Mouse (Mus musculus): ENCODE data around the gene Dusp7. TPM values are rescaled to one million over a fixed set of nuclear protein-coding genes. Genes with fewer than 3 reads are reported as not detected.

Gene Dusp7
- polyA plus RNA-seq, 1 experiment, result 21.8 TPM

DNA sequence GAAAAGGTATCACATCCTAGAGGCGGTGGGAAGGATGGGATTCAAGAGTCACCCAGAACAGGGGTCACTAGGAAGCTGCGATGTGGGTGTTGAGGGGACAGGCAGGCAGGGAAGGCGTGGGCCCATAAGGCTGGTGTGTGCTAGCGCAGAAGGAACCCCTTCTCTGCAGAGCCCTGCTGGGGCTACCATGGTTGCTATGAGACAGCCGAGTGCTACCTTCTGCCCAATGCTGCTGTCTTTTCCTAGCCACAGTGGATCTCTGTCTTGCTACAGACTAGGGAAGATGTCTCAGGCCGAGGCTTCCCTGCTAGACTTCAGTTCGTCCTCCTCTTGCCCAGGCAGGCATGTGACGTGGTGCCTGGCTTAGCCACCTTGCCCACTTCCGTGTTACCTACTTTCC is 25.9 kb upstream of the Dusp7 start:
- H3K4me1 ChIP-seq (ENCODE audit: control insufficient read depth, insufficient read depth, insufficient read length, low read length), result peaks cover 6% of the 10 kb centered on the region

DNA sequence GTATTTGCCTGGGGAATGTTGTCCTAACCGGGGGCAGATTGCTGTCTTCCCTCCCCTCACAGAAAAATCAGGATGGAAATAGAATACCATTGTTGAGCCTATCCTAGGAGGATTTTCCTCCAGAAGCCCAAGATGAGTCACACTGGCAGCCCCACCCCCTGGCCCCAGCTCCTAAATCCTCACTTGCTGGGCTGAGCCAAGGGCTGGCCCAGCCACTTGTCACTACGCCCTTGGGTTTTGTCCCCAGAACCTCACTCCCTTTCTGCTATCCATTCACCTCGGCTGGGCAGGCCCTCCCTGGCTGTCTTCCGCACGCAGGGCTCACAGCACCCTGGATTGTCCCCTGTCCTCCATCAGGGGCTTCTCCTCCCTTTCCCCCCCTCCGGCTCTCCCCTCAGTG is 23.3 kb upstream of the Dusp7 start:
- Histone ChIP-seq H3K4me1 (ENCODE audit: control insufficient read depth, insufficient read depth, insufficient read length, low read length) (peaks cover 6% of the 10 kb centered on the region), H3K27ac (replicated peaks; ENCODE audit: low read depth, low read length) (0 out of 2 replicates have a peak overlapping the region, but pooled peaks have one; percentile 8), H3K4me3 (ENCODE audit: insufficient read depth, low read depth, low read length) (no peak overlapping the region)

More for the DNA sequence above, 25.9 kb upstream of the Dusp7 start:
- Histone ChIP-seq H3K4me3 (ENCODE audit: insufficient read depth, low read depth, low read length) (no peak overlapping the region), H3K27ac (replicated peaks; ENCODE audit: low read depth, low read length) (no peak overlapping the region)

GRCm38 (mm10) chr9:106345630-106346029 is 22.8 kb upstream of the Dusp7 start:
- H3K4me3 ChIP-seq (ENCODE audit: insufficient read depth, low read depth, low read length), result no peak overlapping the region
- peaks cover 6% of the 10 kb centered on the region for H3K4me1 ChIP-seq (ENCODE audit: control insufficient read depth, insufficient read depth, insufficient read length, low read length)
- no peak overlapping the region for H3K27ac ChIP-seq (replicated peaks; ENCODE audit: low read depth, low read length)

DNA sequence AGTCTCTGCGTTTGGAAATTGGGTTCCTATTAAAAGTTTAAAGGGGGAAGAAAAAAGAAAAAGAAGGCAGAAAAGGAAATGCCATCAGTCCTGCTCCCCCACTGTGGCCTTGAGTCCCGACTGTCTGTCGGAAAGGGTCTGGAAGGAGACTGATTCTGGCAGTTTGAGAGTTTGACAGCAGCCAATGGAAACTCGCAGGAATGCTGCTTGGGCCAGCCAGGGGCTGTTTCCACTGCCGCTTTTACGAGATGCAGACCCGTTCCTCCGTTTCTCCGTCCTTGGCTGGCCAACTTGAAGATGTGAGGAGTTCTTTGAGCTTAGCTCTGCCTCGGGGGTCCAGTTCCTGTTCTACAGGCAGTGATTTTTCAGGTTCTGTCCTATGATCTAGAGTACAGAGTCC is 20.2 kb upstream of the Dusp7 start:
- H3K27ac ChIP-seq (replicated peaks; ENCODE audit: low read depth, low read length), result no peak overlapping the region
- peaks cover 10% of the 10 kb centered on the region for H3K4me1 ChIP-seq (ENCODE audit: control insufficient read depth, insufficient read depth, insufficient read length, low read length)
- H3K4me3 ChIP-seq (ENCODE audit: insufficient read depth, low read depth, low read length), result no peak overlapping the region

GRCm38 (mm10) chr9:106349075-106349474 is 19.4 kb upstream of the Dusp7 start:
- no peak overlapping the region for H3K27ac ChIP-seq (replicated peaks; ENCODE audit: low read depth, low read length)
- peaks cover 16% of the 10 kb centered on the region for H3K4me1 ChIP-seq (ENCODE audit: control insufficient read depth, insufficient read depth, insufficient read length, low read length)
- H3K4me3 ChIP-seq (ENCODE audit: insufficient read depth, low read depth, low read length), result no peak overlapping the region

- H3K4me3 ChIP-seq (ENCODE audit: insufficient read depth, low read depth, low read length), result no peak overlapping the region
- H3K4me1 ChIP-seq (ENCODE audit: control insufficient read depth, insufficient read depth, insufficient read length, low read length), result peaks cover 14% of the 10 kb centered on the region
- no peak overlapping the region for H3K27ac ChIP-seq (replicated peaks; ENCODE audit: low read depth, low read length)
Measured at GRCm38 (mm10) chr9:106351178-106351577, 17.3 kb upstream of the Dusp7 start.

DNA sequence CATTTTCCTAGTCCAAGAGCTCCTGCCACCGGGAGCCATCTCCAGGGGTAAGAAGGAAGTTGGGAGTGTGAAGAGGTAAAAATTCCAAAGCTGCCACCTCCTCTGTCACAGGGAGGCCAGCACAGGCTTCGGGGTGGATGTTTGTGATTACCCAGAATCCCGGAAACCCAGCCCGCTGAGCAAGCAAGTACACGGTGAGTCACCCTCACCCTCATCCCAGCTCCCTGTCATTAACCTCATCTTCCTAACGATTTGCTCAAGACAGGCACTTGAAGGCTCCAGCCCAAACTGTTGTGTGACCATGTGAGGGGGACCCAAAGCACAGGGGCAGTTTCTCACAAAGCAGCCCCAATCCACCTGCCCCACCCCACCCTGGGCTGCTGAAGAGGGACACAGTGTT is 14.7 kb upstream of the Dusp7 start:
- no peak overlapping the region for H3K4me3 ChIP-seq (ENCODE audit: insufficient read depth, low read depth, low read length)
- H3K4me1 ChIP-seq (ENCODE audit: control insufficient read depth, insufficient read depth, insufficient read length, low read length), result peaks cover 18% of the 10 kb centered on the region
- peak overlapping the region; percentile 23; the same call in 1 of the 2 replicates for H3K27ac ChIP-seq (replicated peaks; ENCODE audit: low read depth, low read length)

GRCm38 (mm10) chr9:106354810-106355209 is 13.6 kb upstream of the Dusp7 start:
- Histone ChIP-seq H3K4me1 (ENCODE audit: control insufficient read depth, insufficient read depth, insufficient read length, low read length) (peaks cover 18% of the 10 kb centered on the region), H3K27ac (replicated peaks; ENCODE audit: low read depth, low read length) (no peak overlapping the region), H3K4me3 (ENCODE audit: insufficient read depth, low read depth, low read length) (no peak overlapping the region)

GRCm38 (mm10) chr9:106355217-106355974 is 13.0 kb upstream of the Dusp7 start:
- no peak overlapping the region for H3K27ac ChIP-seq (replicated peaks; ENCODE audit: low read depth, low read length)
- no peak overlapping the region for H3K4me3 ChIP-seq (ENCODE audit: insufficient read depth, low read depth, low read length)
- peaks cover 18% of the 10 kb centered on the region for H3K4me1 ChIP-seq (ENCODE audit: control insufficient read depth, insufficient read depth, insufficient read length, low read length)

- no peak overlapping the region for H3K27ac ChIP-seq (replicated peaks; ENCODE audit: low read depth, low read length)
- peaks cover 18% of the 10 kb centered on the region for H3K4me1 ChIP-seq (ENCODE audit: control insufficient read depth, insufficient read depth, insufficient read length, low read length)
- H3K4me3 ChIP-seq (ENCODE audit: insufficient read depth, low read depth, low read length), result no peak overlapping the region
Measured at GRCm38 (mm10) chr9:106355975-106356286, 12.5 kb upstream of the Dusp7 start.

DNA sequence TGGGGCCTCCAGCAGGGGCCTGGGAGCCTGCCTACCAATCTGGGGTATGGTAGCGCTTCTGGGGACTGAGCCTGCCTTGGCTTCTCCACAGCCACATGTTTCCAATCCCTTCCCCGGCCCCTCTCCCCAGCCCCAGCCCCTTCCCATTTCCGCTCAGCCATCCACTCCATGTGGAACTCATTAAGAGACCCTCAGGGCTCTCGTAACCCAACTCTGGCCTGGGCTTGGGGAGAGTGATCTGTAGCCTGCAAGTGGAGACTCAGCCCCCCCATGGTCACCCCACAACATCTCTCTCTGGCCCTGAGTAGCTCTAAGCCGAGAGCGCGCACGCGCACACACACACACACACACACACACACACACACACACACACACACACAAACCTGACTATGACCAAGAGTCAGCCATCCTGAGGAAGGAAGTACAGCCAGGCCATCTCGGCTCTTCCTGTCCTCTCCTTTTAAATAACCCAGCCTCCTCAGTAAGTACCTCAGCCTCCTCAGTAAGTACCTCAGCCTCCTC is 12.0 kb upstream of the Dusp7 start:
- Histone ChIP-seq H3K27ac (replicated peaks; ENCODE audit: low read depth, low read length) (peak overlapping the region; percentile 47; the same call in 1 of the 2 replicates), H3K4me3 (ENCODE audit: insufficient read depth, low read depth, low read length) (no peak overlapping the region), H3K4me1 (ENCODE audit: control insufficient read depth, insufficient read depth, insufficient read length, low read length) (peaks cover 18% of the 10 kb centered on the region)

GRCm38 (mm10) chr9:106357167-106357566 is 11.3 kb upstream of the Dusp7 start:
- H3K4me3 ChIP-seq (ENCODE audit: insufficient read depth, low read depth, low read length), result no peak overlapping the region
- no peak overlapping the region for H3K27ac ChIP-seq (replicated peaks; ENCODE audit: low read depth, low read length)
- peaks cover 18% of the 10 kb centered on the region for H3K4me1 ChIP-seq (ENCODE audit: control insufficient read depth, insufficient read depth, insufficient read length, low read length)

- H3K4me3 ChIP-seq (ENCODE audit: insufficient read depth, low read depth, low read length), result no peak overlapping the region
- no peak overlapping the region for H3K27ac ChIP-seq (replicated peaks; ENCODE audit: low read depth, low read length)
- peaks cover 6% of the 10 kb centered on the region for H3K4me1 ChIP-seq (ENCODE audit: control insufficient read depth, insufficient read depth, insufficient read length, low read length)
Measured at GRCm38 (mm10) chr9:106359297-106359696, 9.1 kb upstream of the Dusp7 start.

GRCm38 (mm10) chr9:106361140-106361539 is 7.3 kb upstream of the Dusp7 start:
- H3K4me1 ChIP-seq (ENCODE audit: control insufficient read depth, insufficient read depth, insufficient read length, low read length), result peaks cover 4% of the 10 kb centered on the region; the same call in 1 of the 2 replicates
- no peak overlapping the region for H3K4me3 ChIP-seq (ENCODE audit: insufficient read depth, low read depth, low read length)
- H3K27ac ChIP-seq (replicated peaks; ENCODE audit: low read depth, low read length), result no peak overlapping the region

DNA sequence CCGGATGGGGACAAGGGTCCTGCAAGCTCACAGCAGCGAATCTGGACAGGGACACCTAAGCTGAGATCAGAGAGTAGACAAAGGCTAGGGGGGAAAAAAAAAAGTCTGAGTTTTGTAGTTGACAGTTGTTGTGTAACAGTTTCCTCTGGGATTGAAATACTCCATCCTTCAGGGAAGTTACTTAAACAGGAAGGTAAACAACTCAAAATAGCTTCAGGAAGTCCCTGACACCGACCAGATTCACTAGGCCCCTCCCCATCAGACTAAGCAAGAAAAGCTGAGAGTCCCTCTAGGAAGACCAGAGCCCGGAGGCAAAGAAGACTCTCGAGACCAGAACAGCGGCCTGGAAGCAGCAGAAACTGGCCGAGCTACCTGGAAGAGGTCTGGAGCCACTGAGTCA is 3.1 kb upstream of the Dusp7 start:
- Histone ChIP-seq H3K27ac (replicated peaks; ENCODE audit: low read depth, low read length) (0 out of 2 replicates have a peak overlapping the region, but pooled peaks have one; percentile 8), H3K4me3 (ENCODE audit: insufficient read depth, low read depth, low read length) (no peak overlapping the region), H3K4me1 (ENCODE audit: control insufficient read depth, insufficient read depth, insufficient read length, low read length) (no peaks in the 10 kb centered on the region)

DNA sequence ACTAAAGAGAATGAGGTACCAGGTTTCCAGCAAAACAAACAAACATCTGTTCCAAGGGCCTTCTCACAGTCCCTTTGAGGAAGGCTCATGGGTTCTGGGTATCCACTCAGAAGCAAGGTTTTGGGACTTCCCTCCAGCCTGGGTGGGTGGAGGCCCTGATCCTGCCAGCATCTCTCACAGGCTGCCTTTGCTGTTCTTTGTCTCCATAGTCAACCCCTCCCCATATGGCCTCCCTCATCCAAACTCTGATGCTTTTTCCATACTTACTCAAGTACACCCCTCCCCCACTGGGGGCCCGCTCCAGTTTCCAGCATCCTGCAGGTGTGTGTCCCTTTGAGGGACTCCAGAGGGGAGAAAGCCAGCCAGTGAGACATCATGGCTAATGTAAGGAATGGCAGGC is 2.2 kb upstream of the Dusp7 start:
- Histone ChIP-seq H3K27ac (replicated peaks; ENCODE audit: low read depth, low read length) (no peak overlapping the region), H3K4me3 (ENCODE audit: insufficient read depth, low read depth, low read length) (no peak overlapping the region), H3K4me1 (ENCODE audit: control insufficient read depth, insufficient read depth, insufficient read length, low read length) (peaks cover 4% of the 10 kb centered on the region; the same call in 1 of the 2 replicates)

Measured in brown adipose tissue, adult 24 weeks (tissue).